9 mouse cellular contexts compared by ENCODE assay signal in genomic region chr11:52561281-52561680, GRCm38 (mm10).
DNase-seq lines count a peak whose midpoint lies in the region; ATAC-seq and TF ChIP-seq lines count a peak whose summit lies in the region.
"Had no signal": no experiment of that assay in that cellular context is flagged by ENCODE, and none has a peak within 500 bp of the region (broad histone marks: within the 10 kb centered on the region; RNA-seq: fewer than 3 reads in every experiment).

No protein-coding gene starts in this region.

- ATAC-seq in heart, embryonic 14.5 days (ENCODE audit: insufficient number of reproducible peaks, insufficient read depth, low FRiP score, low read depth) = peak; percentile 57; the same call in 1 of the 2 replicates
- peak; percentile 71; the same call in 1 of the 2 replicates for ATAC-seq in limb, embryonic 15.5 days (ENCODE audit: insufficient number of reproducible peaks, low FRiP score, low TSS enrichment, low read depth)

- peak overlapping the region; percentile 34 for H3K4me2 ChIP-seq in heart, embryonic 14.5 days (ENCODE audit: low read length)
- H3K4me2 ChIP-seq in limb, embryonic 15.5 days = no peak overlapping the region

- TF ChIP-seq CTCF in left cerebral cortex, adult 2 months (IDR thresholded peaks at IDR 0.05) = no peak

- intact Hi-C loops in gastrocnemius, postnatal 36 days (cut with DNase I) = no loop called here
- intact Hi-C loops in left cerebral cortex, adult 2 months (cut with DNase I) = no loop called here

- peak overlapping the region; percentile 68 to 83 for H3K27ac ChIP-seq in heart, embryonic 14.5 days (replicated peaks in 1 of 2; ENCODE audit: control insufficient read depth in 1 of 2, insufficient read depth in 1 of 2, low read depth in 2 of 2, low read length in 2 of 2)
- H3K27ac ChIP-seq in limb, embryonic 15.5 days = no peak overlapping the region
- H3K27ac ChIP-seq in left cerebral cortex, adult 2 months = no peak overlapping the region

- no peaks in the 10 kb centered on the region for H3K27me3 ChIP-seq in heart, embryonic 14.5 days (ENCODE audit: control insufficient read depth, insufficient read depth, low read length)
- no peaks in the 10 kb centered on the region for H3K27me3 ChIP-seq in limb, embryonic 15.5 days

- peaks cover 25 to 32% of the 10 kb centered on the region in 2 experiments for H3K4me1 ChIP-seq in heart, embryonic 14.5 days (ENCODE audit: control insufficient read depth in 2 of 2, insufficient read depth in 2 of 2, low read length in 2 of 2)
- H3K4me1 ChIP-seq in limb, embryonic 15.5 days = no peaks in the 10 kb centered on the region

- H3K9me3 ChIP-seq in heart, embryonic 14.5 days (ENCODE audit: control insufficient read depth, low read length) = no peaks in the 10 kb centered on the region
- H3K9me3 ChIP-seq in limb, embryonic 15.5 days = no peaks in the 10 kb centered on the region

- no peak overlapping the region for H3K9ac ChIP-seq in heart, embryonic 14.5 days (ENCODE audit: low read length)
- H3K9ac ChIP-seq in limb, embryonic 15.5 days = no peak overlapping the region

- H3K4me3 ChIP-seq in heart, embryonic 14.5 days (ENCODE audit: control insufficient read depth in 1 of 2, insufficient read depth in 1 of 2, low read depth in 1 of 2, low read length in 2 of 2) = no peak overlapping the region
- H3K4me3 ChIP-seq in limb, embryonic 15.5 days = no peak overlapping the region
- no peak overlapping the region for H3K4me3 ChIP-seq in left cerebral cortex, adult 2 months

- 13% methylated on average over 7 of the region's 7 CpGs for WGBS in heart, embryonic 14.5 days
- 47% methylated on average over 7 of the region's 7 CpGs for WGBS in limb, embryonic 15.5 days

- DNase-seq in gastrocnemius, postnatal 10 days = peak; percentile 28
- no peak for DNase-seq in gastrocnemius, postnatal 36 days
- peak; percentile 25 for DNase-seq in NIH3T3 (ENCODE audit: low read depth)
- no peak for DNase-seq in left cerebral cortex, adult 11 months (ENCODE audit: low spot score)
- no peak for DNase-seq in adrenal gland, adult 2 months
- no peak for DNase-seq in left cerebral cortex, adult 2 months (ENCODE audit: extremely low spot score in 1 of 2, low spot score in 2 of 2)
- DNase-seq: cerebellum, adult 8-10 months had no signal

- no peaks in the 10 kb centered on the region for H3K36me3 ChIP-seq in heart, embryonic 14.5 days (ENCODE audit: control insufficient read depth, insufficient read depth, low read length)
- H3K36me3 ChIP-seq in limb, embryonic 15.5 days = no peaks in the 10 kb centered on the region

Comparison
In these comparisons a context has a peak if more than half of its experiments do, and no peak if none do; other contexts are left out.
1. DNase-seq: peak in gastrocnemius, postnatal 10 days (single experiment) and NIH3T3 (single experiment); none in gastrocnemius, postnatal 36 days (0 of 2), left cerebral cortex, adult 11 months (single experiment), adrenal gland, adult 2 months (single experiment) and left cerebral cortex, adult 2 months (0 of 2).
2. H3K27ac ChIP-seq: peak in heart, embryonic 14.5 days (2 of 2); none in limb, embryonic 15.5 days (single experiment) and left cerebral cortex, adult 2 months (single experiment).